ENCODE assay signal across 7 mouse cellular contexts in the genomic region with DNA sequence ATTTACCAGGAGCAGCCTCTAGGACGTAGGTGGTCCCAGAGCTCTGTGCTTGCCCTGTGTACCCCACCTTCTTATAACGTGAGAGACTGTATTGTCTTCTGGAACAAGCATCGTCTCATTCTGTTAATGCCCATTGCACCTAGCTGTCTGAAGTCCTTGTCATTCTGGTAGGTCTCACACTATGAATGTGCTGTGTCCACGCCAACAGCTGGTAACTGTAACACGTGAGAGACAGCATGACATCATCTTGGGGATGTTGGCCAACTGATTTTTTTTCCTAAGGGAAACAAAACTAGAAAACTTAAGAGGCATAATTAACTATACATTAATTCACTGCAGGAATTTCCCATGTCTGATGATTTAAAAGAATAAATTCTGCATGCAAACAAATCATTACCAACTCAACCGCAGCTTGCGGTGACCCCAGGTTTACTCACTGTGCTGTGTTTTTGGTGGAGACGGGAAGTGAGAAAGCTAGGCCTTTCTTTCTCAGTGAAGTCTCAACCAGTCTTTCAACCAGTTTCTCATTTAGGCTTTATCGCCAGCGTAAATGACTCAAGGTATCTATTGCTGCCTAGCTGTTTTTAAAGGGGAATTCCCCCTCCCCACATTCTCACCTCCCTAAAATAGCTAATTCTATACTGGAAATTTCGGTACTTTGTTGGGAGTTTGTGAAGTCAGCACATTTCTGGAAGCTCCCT. TPM values are rescaled to one million over a fixed set of nuclear protein-coding genes. Genes with fewer than 3 reads are reported as not detected.
DNase-seq lines count a peak whose midpoint lies in the region.

No protein-coding gene starts in this region.

- DNase-seq in kidney, postnatal 4 days: peak; percentile 9 to 33
- DNase-seq in kidney, postnatal 14 days: no peak
- peak; percentile 69 for DNase-seq in CD4-positive, CD25-positive, alpha-beta regulatory T cell, adult 2 months (ENCODE audit: low read depth, low spot score)
- peak; percentile 54 for DNase-seq in adipocyte (ENCODE audit: low spot score)
- DNase-seq in heart, postnatal 36 days: peak; percentile 35 to 61
- DNase-seq in ovary, postnatal 14 days (ENCODE audit: low spot score): no peak
- no peak for DNase-seq in layer of hippocampus, adult 9-11 months

- intact Hi-C loops in heart, postnatal 36 days (cut with DNase I): no loop called here

RNA-seq across cellular contexts. Expression of gene Cdk6, which starts 14.4 kb away (rescaled TPM):
- total RNA-seq in heart, postnatal 36 days (2021): 10 to 100 TPM; 10.6 to 14.0 TPM

Comparison
In these comparisons a context has a peak if more than half of its experiments do, and no peak if none do; other contexts are left out.
1. DNase-seq: peak in kidney, postnatal 4 days (2 of 2), CD4-positive, CD25-positive, alpha-beta regulatory T cell, adult 2 months (single experiment), adipocyte (single experiment) and heart, postnatal 36 days (2 of 2); none in kidney, postnatal 14 days (single experiment), ovary, postnatal 14 days (single experiment) and layer of hippocampus, adult 9-11 months (single experiment).